Mouse (Mus musculus) cerebellum, adult 11-12 months (tissue): ENCODE data around the gene Golga7b.
A peak's percentile ranks its signal among the peaks of the same experiment; 100 is the strongest.

Source experiments
- DNase-seq: peaks from one replicate; pipeline ENCODE4 v3.0.0; 2022

Gene Golga7b

DNA sequence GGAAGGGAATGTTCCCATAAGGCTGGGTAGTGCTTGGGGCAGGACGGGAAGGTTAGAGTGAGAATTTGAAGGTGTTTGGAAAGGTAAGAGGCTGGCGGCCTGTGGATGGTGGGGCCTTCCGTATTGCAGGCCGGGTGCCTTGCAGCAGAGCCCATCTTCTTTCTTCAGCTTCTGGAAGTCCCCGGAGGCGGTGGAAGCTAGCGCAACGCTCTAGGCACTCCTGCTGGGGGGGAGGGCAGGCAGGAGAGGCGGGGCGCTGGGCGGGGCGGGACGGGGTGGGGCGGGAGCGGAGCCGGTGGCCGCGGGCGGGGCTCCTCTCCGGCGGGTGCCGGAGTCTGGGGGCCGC, 8.0 kb downstream of the Golga7b start:
- DNase-seq: peak; percentile 69

- DNase-seq: peak; percentile 80
Measured at GRCm38 (mm10) chr19:42255784-42256610, 8.6 kb downstream of the Golga7b start.

- DNase-seq: peak; percentile 86
Measured at GRCm38 (mm10) chr19:42256611-42257240, 9.4 kb downstream of the Golga7b start.

DNA sequence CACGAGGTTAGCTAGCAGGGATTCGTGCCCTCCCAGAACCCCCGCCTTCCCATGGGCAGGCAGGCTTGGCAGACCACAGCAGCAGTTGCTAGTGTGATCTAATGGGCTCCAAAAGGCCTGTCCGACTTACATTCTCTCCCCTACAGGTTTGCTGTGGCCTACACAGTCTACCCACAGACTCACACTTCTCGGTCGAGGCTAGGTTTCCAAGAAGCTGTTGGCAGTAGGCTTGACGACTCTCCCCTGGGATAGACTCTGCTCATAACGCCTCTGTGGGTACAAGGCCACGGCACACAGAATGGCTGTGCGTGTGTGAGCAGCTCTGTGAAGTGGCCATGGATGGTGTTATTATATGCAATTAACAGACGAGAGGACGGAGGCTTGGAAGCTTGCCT, 9.9 kb downstream of the Golga7b start:
- DNase-seq: no peak

DNA sequence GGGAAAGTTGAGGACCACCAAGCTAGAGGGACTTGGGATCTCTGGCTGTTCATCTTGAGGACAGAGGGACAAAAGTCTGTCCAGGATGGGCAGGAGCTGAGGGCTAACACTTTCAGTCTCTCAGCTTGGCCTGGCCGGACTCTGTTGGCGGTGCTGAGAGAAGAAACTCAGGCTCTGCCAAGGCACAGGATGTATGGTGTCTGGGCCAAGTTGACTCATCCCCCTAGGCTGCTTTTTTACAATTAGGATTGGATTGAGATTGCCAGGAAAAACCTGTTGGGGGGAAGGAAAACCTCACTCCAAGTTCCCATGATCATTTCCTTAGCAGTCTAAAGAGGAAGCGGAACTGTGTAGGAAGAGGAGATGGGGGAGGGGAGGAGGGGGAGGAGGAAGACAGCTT, 10.7 kb downstream of the Golga7b start:
- peak; percentile 85 for DNase-seq

- peak; percentile 87 for DNase-seq
Measured at GRCm38 (mm10) chr19:42258596-42258995, 11.2 kb downstream of the Golga7b start.

GRCm38 (mm10) chr19:42260486-42260885, 13.1 kb downstream of the Golga7b start:
- DNase-seq: peak; percentile 42

DNA sequence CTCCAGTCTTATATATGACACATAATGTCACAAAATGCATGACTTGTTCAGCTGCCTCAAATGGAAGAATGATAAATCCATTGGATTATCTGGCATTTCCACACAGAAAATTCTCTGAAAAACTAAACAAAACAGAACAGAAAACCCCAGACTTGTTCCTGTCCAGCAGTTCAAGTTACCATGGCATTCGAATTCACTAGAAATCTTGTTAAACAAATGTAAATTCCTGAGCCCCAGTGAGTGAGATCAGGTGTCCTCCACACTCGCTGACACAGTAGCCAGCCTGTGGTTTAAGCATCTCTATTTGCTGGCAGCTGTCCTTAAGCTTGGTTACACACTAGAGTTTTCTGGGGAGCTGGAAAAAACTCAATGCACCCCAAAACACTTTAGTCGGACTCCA, 16.1 kb downstream of the Golga7b start:
- DNase-seq: no peak

GRCm38 (mm10) chr19:42268337-42268736, 21.0 kb downstream of the Golga7b start:
- DNase-seq: peak; percentile 40

DNA sequence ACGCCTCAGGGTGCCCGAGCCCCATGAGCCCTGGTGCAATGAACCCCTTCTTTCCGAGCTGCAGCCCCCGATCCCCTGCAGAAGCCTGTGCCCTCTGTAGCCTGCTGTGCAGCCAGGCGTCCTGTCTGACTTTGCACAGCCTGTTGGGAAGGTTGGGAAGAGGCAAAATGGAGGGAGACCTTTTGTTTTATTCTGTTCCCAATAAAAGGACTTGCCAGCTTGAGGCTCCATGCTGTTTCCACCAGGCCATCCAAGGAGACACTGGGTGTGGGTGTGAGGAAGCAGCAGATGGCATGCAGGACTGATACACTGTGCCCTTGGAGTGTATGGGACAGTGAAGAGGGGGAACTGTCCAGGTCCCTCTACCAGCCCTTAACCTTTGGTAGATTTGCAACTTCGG, 22.7 kb downstream of the Golga7b start:
- DNase-seq: peak; percentile 79

GRCm38 (mm10) chr19:42271182-42271581, 23.8 kb downstream of the Golga7b start:
- peak; percentile 56 for DNase-seq

GRCm38 (mm10) chr19:42272003-42272963, 24.9 kb downstream of the Golga7b start:
- DNase-seq: peak; percentile 82

GRCm38 (mm10) chr19:42277288-42277687, 29.9 kb downstream of the Golga7b start:
- DNase-seq: no peak

DNA sequence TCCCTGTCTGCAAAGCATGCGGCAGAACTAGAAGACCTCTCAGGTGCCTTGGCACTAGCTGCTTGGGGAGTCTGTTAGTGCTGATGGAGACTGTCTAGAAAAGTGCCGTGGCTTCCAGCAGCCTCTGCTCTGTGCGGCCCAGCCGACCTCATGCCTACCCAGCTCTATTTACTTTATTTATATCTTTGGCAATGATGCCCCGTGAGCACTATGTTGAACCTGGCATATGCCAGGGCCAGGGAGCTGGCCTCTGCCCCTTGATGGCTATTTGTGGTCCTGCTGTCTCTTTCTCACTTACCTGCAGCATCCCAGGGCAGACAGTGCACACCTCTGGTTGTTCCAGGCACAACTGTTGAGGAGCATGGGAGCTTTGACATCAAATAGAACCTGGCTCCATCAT, 31.1 kb downstream of the Golga7b start:
- DNase-seq: no peak

DNA sequence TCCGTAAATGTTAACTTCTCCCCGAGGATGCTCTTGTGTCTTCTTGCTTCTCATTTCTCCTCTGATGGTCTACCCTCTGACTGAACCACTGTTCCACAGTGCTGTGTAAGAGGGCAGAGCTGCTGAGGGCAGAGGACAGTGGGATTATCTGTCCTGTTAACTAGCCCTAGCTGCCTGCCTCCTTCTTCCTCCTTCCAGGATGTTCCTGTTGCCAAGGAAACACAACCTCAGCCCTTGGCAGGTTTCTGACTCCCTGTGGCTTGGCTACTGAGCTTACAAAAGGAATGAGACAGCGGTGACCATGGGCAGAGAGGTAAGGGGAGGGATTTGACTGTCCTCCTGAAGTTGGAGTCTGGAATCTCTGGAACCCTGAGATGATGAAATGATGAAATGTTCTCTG, 32.2 kb downstream of the Golga7b start:
- no peak for DNase-seq

GRCm38 (mm10) chr19:42284178-42284577, 36.8 kb downstream of the Golga7b start:
- DNase-seq: no peak

GRCm38 (mm10) chr19:42288361-42288760, 41.0 kb downstream of the Golga7b start:
- DNase-seq: no peak

DNA sequence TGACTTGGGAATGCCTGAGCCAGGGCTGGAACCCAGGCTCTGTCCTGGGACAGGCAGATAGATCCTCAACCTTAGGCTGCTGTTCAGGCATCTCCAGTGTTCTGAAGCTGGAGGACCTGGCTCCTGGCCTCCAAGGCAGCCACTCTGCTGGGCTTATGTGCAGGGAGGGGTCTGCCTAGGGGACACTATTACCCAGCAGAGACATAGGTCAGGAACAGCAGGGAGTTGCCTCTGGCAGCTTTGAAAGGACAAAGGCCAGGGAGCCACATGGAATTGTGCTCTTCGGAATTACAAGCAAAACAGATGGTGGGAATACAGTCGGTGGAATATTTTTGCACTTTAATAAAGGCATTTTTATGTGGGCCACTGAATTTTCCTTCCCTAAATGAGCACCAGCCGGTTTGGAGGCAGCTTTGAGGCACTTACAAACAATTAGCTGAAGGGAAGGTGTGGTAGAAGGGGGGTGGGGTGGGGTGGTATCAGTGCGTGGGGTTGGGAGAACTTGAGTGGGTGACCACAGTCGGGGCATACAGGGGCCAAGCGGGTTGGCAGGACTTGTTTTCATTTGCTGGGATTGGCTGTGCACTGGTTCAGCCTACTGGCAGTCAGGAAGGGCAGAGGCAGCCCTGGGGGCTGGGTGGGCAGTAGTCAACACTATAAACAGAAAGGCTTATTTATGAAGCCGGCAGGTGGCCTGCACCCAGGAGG, 43.7 kb downstream of the Golga7b start:
- no peak for DNase-seq

- no peak for DNase-seq
Measured at GRCm38 (mm10) chr19:42292106-42292505, 44.7 kb downstream of the Golga7b start.

DNA sequence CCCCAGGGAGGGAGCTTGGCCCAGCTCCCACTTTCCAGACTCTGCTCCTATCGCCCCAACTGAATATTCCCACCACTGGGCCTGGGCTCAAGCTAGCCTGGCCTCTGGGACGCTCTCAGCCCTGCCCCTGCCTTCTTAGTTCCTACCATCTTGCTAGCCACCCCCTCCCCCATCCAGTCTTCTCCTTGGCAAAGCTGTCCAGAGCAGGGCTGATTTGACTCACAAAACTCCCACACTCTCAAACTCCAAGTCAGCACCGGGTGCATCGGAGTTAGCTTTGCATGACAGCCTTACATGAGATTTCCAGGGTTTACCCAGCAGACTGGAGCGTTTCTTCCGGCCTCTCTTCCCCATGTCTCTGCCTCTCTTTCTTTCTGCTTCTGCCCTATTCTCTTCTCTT, 45.8 kb downstream of the Golga7b start:
- no peak for DNase-seq

- no peak for DNase-seq
Measured at GRCm38 (mm10) chr19:42303210-42303813, 55.9 kb downstream of the Golga7b start.

DNA sequence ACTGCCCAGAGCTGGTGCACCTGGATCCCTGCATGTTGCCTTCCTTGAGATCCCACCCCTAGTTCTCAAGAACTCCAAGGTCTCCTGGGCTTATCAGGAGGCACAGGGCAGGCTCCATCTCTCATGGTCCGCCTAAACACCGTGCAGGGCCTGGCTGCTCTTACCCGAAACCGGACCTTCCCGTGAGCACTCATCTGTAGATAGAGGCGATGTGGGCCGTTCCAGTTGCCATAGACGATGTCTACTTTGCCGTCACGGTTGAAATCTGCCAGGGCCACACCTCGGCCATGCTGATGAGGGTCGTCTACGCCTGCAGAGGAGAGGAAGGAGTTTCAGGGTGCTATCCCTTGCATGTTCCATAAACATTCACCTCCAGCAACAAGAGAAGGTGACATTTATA, 57.1 kb downstream of the Golga7b start:
- no peak for DNase-seq
